Mouse (Mus musculus): ENCODE measurements around the gene Pxn.

GRCm38 (mm10) chr5:115473191-115473590 is 33.3 kb upstream of the Pxn start:
- no peak for TF ChIP-seq POLR2A (IDR thresholded peaks at IDR 0.05; ENCODE audit: borderline replicate concordance, insufficient read depth, low read length)
- no peak for TF ChIP-seq CTCF (IDR thresholded peaks at IDR 0.05; ENCODE audit: borderline replicate concordance, insufficient read depth, low read depth, low read length)

Data from cerebellum, adult 2 months (tissue).